Mouse (Mus musculus) forebrain, embryonic 12.5 days (tissue): Measurements from ENCODE around the gene Usp7. TPM values are rescaled to one million over a fixed set of nuclear protein-coding genes. Genes with fewer than 3 reads are reported as not detected.
A peak's percentile ranks its signal among the peaks of the same experiment; 100 is the strongest.

Experiments used
- ATAC-seq: fragments of 200-750 bp; cut with Nextera tagmentation; 2 replicates; pipeline ENCODE4 v1.8.0; 2017; ENCODE audit warnings: moderate TSS enrichment; ENCODE audit not compliant: low FRiP score
- H3K27ac ChIP-seq: fragments of 300-500 bp; sonication (generic); 2 replicates; pipeline ENCODE4 v1.5.1; 2016; ENCODE audit warnings: mild to moderate bottlenecking
- H3K27me3 ChIP-seq: fragments of 300-500 bp; sonication (generic); 2 replicates; pipeline ENCODE4 v1.6.1; 2016; ENCODE audit warnings: mild to moderate bottlenecking
- H3K36me3 ChIP-seq: fragments of 300-500 bp; sonication (generic); replicated peaks from 2 replicates; pipeline ENCODE4 v1.6.1; 2016; ENCODE audit warnings: mild to moderate bottlenecking
- H3K4me1 ChIP-seq: fragments of 300-500 bp; sonication (generic); 2 replicates; pipeline ENCODE4 v1.6.1; 2016
- H3K4me2 ChIP-seq: fragments of 300-500 bp; sonication (generic); 2 replicates; pipeline ENCODE4 v1.6.1; 2016; ENCODE audit warnings: mild to moderate bottlenecking, moderate library complexity
- H3K4me3 ChIP-seq: fragments of 300-500 bp; sonication (generic); replicated peaks from 2 replicates; pipeline ENCODE4 v1.5.1; 2016; ENCODE audit warnings: mild to moderate bottlenecking
- H3K9ac ChIP-seq: fragments of 300-500 bp; sonication (generic); 2 replicates; pipeline ENCODE4 v1.6.1; 2016; ENCODE audit warnings: mild to moderate bottlenecking
- H3K9me3 ChIP-seq: fragments of 300-500 bp; sonication (generic); 2 replicates; pipeline ENCODE4 v1.6.1; 2016
- WGBS: fragments of 180-500 bp; shearing (Covaris S2); methylation state at CpG from one replicate; pipeline ENCODE4 v1.1.7; 2016; 5-methylcytosine and 5-hydroxymethylcytosine counted together
- polyA plus RNA-seq: library from polyadenylated mRNA; unstranded; fragments of >200 nt; fragmentation: Nextera tagmentation; extraction: Ambion mirVana; gene quantifications from 2 replicates; pipeline ENCODE4 v1.2.1, GENCODE M21; 2016

Usp7 gene
- polyA plus RNA-seq, 1 experiment from 2014 or later: 41.8 TPM

DNA sequence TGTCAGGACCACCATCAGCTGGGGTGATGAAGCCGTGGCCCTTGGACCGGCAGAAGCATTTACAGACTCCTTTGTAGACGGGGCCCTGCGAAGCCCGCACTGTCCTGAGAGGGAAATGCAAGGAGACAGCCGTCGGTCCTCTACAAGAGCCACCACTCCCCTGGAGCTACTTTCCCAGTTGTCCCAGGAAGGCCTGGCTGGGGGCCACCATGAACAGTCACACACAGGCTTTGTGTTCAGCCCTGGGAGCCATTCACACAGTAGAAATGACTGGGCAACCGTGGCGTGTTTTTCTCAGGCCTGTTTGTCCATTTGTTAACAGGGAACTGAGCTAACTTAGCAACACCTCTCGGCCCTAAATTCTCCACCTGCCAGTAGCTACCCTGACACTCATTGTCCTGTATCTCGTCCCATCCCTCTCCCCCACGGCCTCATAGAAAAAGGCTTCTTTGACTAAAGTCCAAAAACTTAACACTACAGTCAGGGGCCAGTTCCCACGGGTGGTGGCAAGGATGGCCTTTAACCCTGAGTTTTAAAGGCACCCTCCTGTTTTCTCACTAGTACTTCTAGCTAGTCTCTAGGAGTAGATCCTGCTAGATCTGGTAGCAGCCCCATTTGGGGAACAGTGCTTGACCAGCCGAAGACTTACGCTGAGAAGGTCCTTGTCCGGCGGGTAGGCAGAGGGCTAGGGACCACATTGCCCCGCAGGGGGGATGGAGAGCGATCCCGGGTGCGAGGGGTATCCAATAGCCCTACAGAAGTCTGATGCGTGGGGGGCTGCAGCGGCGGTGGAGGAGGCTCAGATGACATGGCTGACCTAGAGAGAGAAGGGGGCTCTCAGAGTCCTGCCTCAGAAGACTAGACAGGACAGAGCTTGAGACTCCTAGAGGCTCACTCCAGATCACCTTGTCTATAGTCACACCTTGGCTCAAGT lies 128.2 kb downstream of the Usp7 start:
- Histone ChIP-seq H3K4me3 (no peak overlapping the region), H3K9me3 (no peaks in the 10 kb centered on the region), H3K36me3 (peaks cover 47% of the 10 kb centered on the region), H3K4me1 (peaks cover 40% of the 10 kb centered on the region), H3K27ac (no peak overlapping the region), H3K27me3 (no peaks in the 10 kb centered on the region), H3K4me2 (no peak overlapping the region), H3K9ac (0 out of 2 replicates have a peak overlapping the region, but pooled peaks have one; percentile 4)
- WGBS: 86% methylated on average over 24 of the region's 24 CpGs
- ATAC-seq: no peak

DNA sequence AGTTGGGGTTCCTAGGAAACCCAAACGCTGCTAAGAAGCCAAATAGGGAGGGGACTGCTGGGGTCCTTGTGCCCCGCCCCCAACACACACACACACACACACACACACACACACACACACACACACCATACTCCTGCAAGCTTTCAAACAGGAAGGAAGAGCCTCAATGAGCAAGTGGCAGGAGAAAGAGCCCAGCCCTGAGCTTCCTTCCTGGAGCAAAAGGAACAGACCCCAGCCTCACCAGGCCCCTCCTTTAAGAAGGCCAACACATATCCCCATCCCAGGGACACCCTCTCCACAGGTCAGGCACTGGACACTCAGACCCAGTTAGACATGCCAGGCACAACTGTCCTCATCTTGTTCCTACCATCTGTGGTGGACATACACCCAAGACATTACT lies 129.1 kb downstream of the Usp7 start:
- Histone ChIP-seq H3K36me3 (peaks cover 53% of the 10 kb centered on the region), H3K27me3 (no peaks in the 10 kb centered on the region), H3K27ac (no peak overlapping the region), H3K4me3 (no peak overlapping the region), H3K4me1 (peaks cover 32% of the 10 kb centered on the region), H3K9me3 (no peaks in the 10 kb centered on the region), H3K4me2 (no peak overlapping the region), H3K9ac (no peak overlapping the region)
- no CpG with 5 or more reads among the region's 2 CpGs for WGBS
- no peak for ATAC-seq

- no peak for ATAC-seq
Measured at GRCm38 (mm10) chr16:8658764-8659163, 133.3 kb downstream of the Usp7 start.

GRCm38 (mm10) chr16:8658349-8658748 lies 133.8 kb downstream of the Usp7 start:
- Histone ChIP-seq H3K4me1 (peaks cover under 1% of the 10 kb centered on the region; the same call in 1 of the 2 replicates), H3K27me3 (no peaks in the 10 kb centered on the region), H3K36me3 (peaks cover 84% of the 10 kb centered on the region), H3K9me3 (no peaks in the 10 kb centered on the region), H3K4me3 (no peak overlapping the region), H3K9ac (no peak overlapping the region), H3K27ac (no peak overlapping the region), H3K4me2 (no peak overlapping the region)
- ATAC-seq: no peak
- 78% methylated on average over 4 of the region's 4 CpGs for WGBS

More at GRCm38 (mm10) chr16:8658764-8659163, 133.3 kb downstream of the Usp7 start:
- WGBS: 88% methylated on average over 4 of the region's 4 CpGs
- H3K27ac ChIP-seq: no peak overlapping the region
- no peak overlapping the region for H3K9ac ChIP-seq
- H3K9me3 ChIP-seq: no peaks in the 10 kb centered on the region
- peaks cover 84% of the 10 kb centered on the region for H3K36me3 ChIP-seq
- H3K27me3 ChIP-seq: no peaks in the 10 kb centered on the region
- no peak overlapping the region for H3K4me3 ChIP-seq
- peaks cover 5% of the 10 kb centered on the region; the same call in 1 of the 2 replicates for H3K4me1 ChIP-seq
- H3K4me2 ChIP-seq: no peak overlapping the region

GRCm38 (mm10) chr16:8656256-8656655 lies 135.9 kb downstream of the Usp7 start:
- Histone ChIP-seq H3K36me3 (peaks cover 79% of the 10 kb centered on the region), H3K4me2 (no peak overlapping the region), H3K27ac (no peak overlapping the region), H3K9me3 (no peaks in the 10 kb centered on the region), H3K4me1 (no peaks in the 10 kb centered on the region), H3K4me3 (no peak overlapping the region), H3K27me3 (no peaks in the 10 kb centered on the region), H3K9ac (no peak overlapping the region)
- WGBS: 93% methylated on average over 2 of the region's 2 CpGs
- ATAC-seq: no peak

GRCm38 (mm10) chr16:8655599-8655998 lies 136.5 kb downstream of the Usp7 start:
- H3K36me3 ChIP-seq: peaks cover 81% of the 10 kb centered on the region
- H3K4me2 ChIP-seq: no peak overlapping the region
- H3K9me3 ChIP-seq: no peaks in the 10 kb centered on the region
- H3K27ac ChIP-seq: no peak overlapping the region
- no peak for ATAC-seq
- H3K4me1 ChIP-seq: no peaks in the 10 kb centered on the region
- H3K4me3 ChIP-seq: no peak overlapping the region
- H3K27me3 ChIP-seq: no peaks in the 10 kb centered on the region
- no peak overlapping the region for H3K9ac ChIP-seq
- 89% methylated on average over 9 of the region's 9 CpGs for WGBS

GRCm38 (mm10) chr16:8655108-8655507 lies 137.0 kb downstream of the Usp7 start:
- Histone ChIP-seq H3K27me3 (no peaks in the 10 kb centered on the region), H3K27ac (no peak overlapping the region), H3K9ac (no peak overlapping the region), H3K4me3 (no peak overlapping the region), H3K4me1 (no peaks in the 10 kb centered on the region), H3K36me3 (peaks cover 77% of the 10 kb centered on the region), H3K9me3 (no peaks in the 10 kb centered on the region), H3K4me2 (no peak overlapping the region)
- no peak for ATAC-seq
- 83% methylated on average over 6 of the region's 6 CpGs for WGBS

GRCm38 (mm10) chr16:8650007-8650406 lies 142.1 kb downstream of the Usp7 start:
- no peak for ATAC-seq
- Histone ChIP-seq H3K9ac (no peak overlapping the region), H3K27me3 (no peaks in the 10 kb centered on the region), H3K9me3 (no peaks in the 10 kb centered on the region), H3K27ac (no peak overlapping the region), H3K4me2 (no peak overlapping the region), H3K4me1 (no peaks in the 10 kb centered on the region), H3K36me3 (peaks cover 85% of the 10 kb centered on the region), H3K4me3 (no peak overlapping the region)
- 94% methylated on average over 3 of the region's 3 CpGs for WGBS

GRCm38 (mm10) chr16:8645546-8645945 lies 146.6 kb downstream of the Usp7 start:
- 86% methylated on average over 6 of the region's 6 CpGs for WGBS
- H3K9ac ChIP-seq: no peak overlapping the region
- no peaks in the 10 kb centered on the region for H3K9me3 ChIP-seq
- no peak overlapping the region for H3K27ac ChIP-seq
- no peaks in the 10 kb centered on the region for H3K27me3 ChIP-seq
- H3K36me3 ChIP-seq: peaks cover 74% of the 10 kb centered on the region
- no peak overlapping the region for H3K4me2 ChIP-seq
- H3K4me1 ChIP-seq: no peaks in the 10 kb centered on the region
- no peak for ATAC-seq
- H3K4me3 ChIP-seq: no peak overlapping the region

DNA sequence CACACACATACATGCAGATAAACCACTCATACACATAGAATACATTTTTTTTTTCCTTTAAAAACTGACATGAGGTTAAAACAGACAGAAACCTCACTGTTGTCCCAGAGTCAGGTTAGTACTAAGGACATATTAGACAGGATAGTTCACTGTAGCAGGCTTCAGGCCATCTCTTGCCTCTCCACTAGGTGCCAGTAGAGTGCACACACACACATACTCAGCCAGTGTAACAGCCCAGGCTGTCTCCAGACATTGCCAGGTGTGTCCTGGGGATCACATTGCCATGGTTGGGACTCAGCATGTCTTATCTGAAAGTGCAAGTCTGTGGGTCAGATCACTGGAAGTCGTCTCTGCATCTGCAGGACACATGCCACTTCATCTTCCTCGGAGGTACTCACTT lies 148.3 kb downstream of the Usp7 start:
- 74% methylated on average over 2 of the region's 2 CpGs for WGBS
- ATAC-seq: no peak
- H3K27ac ChIP-seq: no peak overlapping the region
- peaks cover 65% of the 10 kb centered on the region for H3K36me3 ChIP-seq
- H3K9me3 ChIP-seq: no peaks in the 10 kb centered on the region
- H3K27me3 ChIP-seq: no peaks in the 10 kb centered on the region
- H3K4me2 ChIP-seq: no peak overlapping the region
- H3K9ac ChIP-seq: no peak overlapping the region
- no peak overlapping the region for H3K4me3 ChIP-seq
- 0 out of 2 replicates have a peak, but pooled peaks cover under 1% of the 10 kb centered on the region for H3K4me1 ChIP-seq
